Mouse (Mus musculus): ENCODE measurements around the gene Gpr62.

DNA sequence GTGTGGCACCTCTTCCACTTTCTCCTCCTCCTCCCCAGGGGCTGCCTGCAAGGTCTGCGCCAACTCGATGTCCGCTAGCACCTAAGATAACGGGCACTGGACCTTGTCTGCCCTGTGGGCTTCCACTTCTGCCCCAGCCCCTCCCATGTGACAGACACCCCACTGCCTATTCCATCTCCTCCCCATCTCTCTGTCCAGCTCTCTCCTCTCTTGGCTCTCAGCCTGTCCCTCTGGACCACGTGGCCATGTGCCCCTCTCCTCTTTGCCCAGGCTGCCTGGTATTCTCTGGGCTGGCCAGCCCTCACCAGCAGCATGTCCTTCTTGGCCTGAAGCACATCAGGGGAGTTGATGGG, 8.0 kb upstream of the Gpr62 start:
- TF ChIP-seq CTCF (IDR thresholded peaks at IDR 0.05; ENCODE audit: low read depth), result no peak
- TF ChIP-seq EP300 (IDR thresholded peaks at IDR 0.05; ENCODE audit: low read depth), result no peak
